Mouse (Mus musculus) splenic B cell, adult 2 months (primary cell): ENCODE results near the gene Efemp2.

Source experiments
- DNase-seq: peaks from one replicate; pipeline ENCODE4 v3.0.0-alpha.2; 2011; ENCODE audit warnings: low read depth, low spot score
- H3K27me3 ChIP-seq: 2 replicates; pipeline ENCODE4 v1.6.1; 2012; ENCODE audit warnings: mild to moderate bottlenecking, low read length, moderate library complexity, mixed read lengths; ENCODE audit not compliant: control insufficient read depth, poor library complexity, insufficient read depth, severe bottlenecking
- H3K36me3 ChIP-seq: 2 replicates; pipeline ENCODE4 v1.6.1; 2012; ENCODE audit warnings: mild to moderate bottlenecking, low read length, moderate library complexity, mixed read lengths; ENCODE audit not compliant: control insufficient read depth, poor library complexity, insufficient read depth, severe bottlenecking

Efemp2 gene

DNA sequence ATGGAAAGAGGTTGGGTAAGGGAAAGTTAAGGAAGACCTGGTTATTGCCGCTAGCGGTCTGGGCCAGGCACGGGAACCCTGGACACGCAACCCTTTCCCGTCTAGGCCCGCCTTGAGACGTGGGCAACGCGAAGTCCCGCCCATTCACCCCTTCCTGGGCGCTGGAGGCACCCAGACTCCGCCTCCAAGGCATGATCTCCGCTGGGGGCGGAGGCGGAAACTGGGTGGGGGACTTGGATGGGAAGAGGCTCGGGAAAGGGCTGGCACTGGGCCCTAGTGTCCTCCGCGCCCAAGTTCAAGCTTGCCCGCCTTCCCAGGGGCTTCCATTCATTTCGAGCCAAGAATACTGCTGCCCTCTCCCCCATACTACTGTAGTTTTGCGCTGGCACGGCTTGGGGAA, at the start of gene Efemp2:
Efemp2 (plus strand) TSS at position 235 of the 400 bp plus-strand sequence.
- Histone ChIP-seq H3K27me3 (no peaks in the 10 kb centered on the region; the same call in 1 of the 2 replicates), H3K36me3 (no peaks in the 10 kb centered on the region)
- no peak for DNase-seq

DNA sequence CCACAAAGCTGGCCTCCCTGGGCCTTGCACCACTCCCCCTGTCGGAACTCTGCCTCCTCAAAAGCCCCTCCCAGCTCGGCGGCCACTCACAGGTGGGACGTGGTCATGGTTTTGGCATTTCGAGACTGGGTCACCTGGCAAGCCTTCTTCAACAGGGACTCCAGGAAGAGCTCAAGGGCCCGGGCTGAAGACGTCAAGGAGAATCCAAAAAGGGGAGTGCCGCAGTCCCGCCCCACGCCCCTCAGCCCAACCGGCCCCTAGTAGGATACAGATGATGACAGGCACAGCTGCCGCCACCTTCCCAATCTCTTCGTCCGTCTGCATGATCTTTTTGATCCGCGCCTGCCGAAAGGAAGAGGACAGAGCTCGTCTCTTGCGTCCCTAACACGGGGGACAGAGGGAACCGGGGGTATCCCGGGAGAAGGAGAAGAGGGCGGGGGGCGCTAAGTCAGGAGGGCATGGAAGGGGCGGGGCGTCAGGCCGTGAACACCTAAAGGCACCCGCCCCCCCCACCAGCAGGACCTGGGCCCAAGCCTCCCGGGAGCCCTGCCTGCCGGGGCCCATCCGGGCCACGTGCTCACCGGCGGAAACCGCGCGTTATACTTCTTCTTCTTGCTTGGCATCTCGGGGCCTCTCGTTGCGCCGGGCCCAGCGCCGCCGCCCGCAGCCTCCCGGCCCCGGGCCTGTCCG, 49.5 kb upstream of the Efemp2 start:
- H3K27me3 ChIP-seq = no peaks in the 10 kb centered on the region
- H3K36me3 ChIP-seq = peaks cover 3% of the 10 kb centered on the region
- no peak for DNase-seq

DNA sequence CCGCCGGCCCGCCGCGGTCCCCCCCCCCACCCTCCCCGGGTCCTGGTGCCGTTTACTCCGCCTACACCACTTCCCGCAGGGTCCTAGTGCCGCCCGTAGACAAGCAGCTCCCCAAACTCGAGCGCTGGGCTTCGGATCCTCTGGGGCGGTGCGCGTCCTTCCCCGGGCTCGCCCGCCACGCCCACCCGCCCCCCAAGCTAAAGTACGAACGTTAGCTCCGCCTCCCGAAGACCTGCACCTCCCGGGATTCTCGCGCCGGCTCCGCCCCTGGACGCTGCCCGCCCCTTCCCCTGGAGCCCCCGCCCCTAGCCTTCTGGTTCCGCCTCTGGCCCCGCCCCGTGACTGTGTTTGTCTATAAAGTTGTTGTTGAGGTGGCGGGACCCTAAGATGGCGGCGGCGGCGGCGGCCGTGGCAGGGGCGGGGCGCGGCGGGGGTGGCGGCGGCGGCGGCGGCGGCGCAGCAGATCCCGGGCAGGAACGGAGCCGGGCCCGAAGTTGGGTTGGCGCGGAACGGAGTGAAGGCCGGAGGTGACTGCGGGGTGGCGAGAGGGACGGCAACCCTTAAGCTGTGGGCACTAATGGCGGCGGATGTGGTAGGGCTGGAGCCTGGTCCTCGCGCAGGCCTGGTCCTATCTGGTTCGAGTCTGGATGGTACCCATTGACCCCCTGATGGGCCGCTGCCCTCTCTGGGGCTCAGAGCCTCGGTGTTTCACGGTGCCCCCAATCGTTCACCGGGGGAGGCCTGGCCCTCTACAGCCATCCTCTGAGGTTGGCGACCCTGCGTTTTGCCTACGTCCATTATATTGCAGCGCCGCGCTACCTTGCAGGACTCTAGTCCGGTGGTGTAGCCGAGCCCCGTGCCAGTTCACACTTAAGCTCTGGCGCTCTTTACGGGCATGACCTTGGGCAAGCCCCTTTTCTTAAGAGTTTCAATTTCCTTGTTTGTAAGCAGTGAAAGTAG, 48.7 kb upstream of the Efemp2 start, which contains the start of the genes Drap1 and AI837181:
Drap1 (minus strand) TSS at position 198 of the 960 bp plus-strand sequence.
AI837181 (plus strand) TSS at position 363 of the 960 bp plus-strand sequence.
- peak; percentile 96 for DNase-seq
- Histone ChIP-seq H3K27me3 (no peaks in the 10 kb centered on the region), H3K36me3 (peaks cover 3% of the 10 kb centered on the region)

DNA sequence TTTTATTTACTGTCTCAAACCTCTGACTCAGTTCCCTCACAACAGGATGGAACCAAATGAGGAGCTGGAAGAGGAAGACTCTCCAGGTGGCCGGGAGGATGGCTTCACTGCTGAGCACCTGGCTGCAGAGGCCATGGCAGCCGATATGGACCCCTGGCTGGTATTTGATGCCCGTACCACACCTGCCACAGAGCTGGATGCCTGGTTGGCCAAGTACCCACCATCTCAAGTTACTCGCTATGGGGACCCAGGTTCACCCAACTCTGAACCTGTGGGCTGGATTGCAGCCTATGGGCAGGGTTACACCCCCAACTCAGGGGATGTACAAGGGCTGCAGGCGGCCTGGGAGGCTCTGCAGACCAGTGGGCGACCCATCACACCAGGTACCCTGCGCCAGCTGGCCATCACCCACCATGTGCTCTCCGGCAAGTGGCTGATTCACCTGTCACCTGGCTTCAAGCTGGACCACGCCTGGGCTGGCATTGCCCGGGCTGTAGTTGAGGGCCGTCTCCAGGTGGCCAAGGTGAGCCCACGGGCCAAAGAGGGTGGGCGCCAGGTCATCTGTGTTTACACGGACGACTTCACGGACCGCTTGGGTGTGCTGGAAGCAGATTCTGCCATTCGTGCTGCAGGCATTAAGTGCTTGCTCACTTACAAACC, 47.7 kb upstream of the Efemp2 start:
- peaks cover 3% of the 10 kb centered on the region for H3K36me3 ChIP-seq
- DNase-seq = no peak
- no peaks in the 10 kb centered on the region for H3K27me3 ChIP-seq

DNA sequence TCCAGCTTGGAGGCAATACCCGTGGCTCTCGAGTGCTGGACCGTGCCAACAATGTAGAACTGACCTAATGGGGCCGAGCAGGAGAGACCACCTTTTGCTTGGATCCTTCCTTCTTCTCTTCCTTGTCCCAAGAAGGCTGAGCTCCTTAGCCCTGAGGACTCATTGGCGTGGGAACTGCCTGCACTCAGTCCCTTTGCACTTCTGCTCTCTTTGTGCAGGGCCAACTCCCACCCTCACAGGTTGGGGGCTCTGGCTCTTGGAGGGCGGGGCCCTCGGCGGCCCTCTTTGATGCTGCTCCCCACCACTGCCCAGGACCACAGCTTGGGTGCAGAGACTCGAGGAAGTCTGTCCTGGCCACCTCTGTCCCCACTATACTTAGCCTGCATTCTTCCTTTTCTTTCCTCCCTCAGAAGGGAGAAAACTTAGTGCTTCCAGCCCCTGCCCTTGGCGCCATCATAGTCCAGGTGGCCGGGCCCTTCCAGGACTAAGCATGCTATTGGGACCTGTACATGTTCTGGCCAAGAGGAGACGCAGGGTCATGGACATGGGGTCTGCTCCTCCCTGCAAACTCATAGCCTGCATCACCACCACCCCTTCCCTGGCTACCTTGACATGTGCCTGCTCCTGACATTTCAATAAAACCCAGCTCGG, 47.0 kb upstream of the Efemp2 start:
- peaks cover 3% of the 10 kb centered on the region for H3K36me3 ChIP-seq
- no peaks in the 10 kb centered on the region for H3K27me3 ChIP-seq
- DNase-seq = no peak

DNA sequence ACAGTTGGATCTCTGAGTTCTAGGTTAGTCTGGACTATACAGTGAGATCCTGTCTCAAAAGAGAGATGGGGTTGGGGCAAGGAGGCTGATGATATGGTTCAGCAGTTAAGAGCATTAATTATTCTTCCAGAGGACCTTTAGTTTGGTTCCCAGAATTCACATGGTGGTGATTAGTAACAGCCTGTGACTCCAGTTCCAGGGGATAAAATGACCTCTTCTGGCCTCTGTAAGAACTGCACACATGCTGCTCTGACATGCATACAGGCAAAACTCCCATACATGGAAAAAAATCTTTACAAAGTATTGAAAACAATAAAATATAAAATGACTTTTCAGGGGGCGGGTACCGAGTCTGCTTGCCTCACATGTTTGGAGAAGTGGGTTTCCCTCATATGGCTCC, 45.7 kb upstream of the Efemp2 start:
- H3K27me3 ChIP-seq = no peaks in the 10 kb centered on the region
- H3K36me3 ChIP-seq = no peaks in the 10 kb centered on the region; the same call in 1 of the 2 replicates
- DNase-seq = peak; percentile 68

DNA sequence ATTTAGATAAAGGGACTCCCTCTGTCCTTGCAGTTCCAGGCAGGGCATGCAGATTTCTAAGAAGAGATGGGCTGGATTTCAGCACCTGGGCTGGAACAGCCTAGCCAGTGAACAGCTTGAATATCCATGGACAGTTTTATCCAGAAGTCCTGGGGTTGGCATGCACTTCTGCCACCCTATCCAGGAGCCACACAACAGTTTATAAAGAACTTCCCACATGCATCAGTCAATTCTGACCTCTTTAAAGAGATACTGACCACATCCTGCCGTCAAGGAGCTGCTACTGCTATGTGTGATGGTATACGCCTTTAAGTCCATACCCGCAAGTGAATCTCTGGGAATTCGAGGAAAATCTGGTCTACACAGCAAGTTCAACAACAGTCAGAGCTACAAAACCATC, 44.5 kb upstream of the Efemp2 start:
- H3K36me3 ChIP-seq = no peaks in the 10 kb centered on the region; the same call in 1 of the 2 replicates

DNA sequence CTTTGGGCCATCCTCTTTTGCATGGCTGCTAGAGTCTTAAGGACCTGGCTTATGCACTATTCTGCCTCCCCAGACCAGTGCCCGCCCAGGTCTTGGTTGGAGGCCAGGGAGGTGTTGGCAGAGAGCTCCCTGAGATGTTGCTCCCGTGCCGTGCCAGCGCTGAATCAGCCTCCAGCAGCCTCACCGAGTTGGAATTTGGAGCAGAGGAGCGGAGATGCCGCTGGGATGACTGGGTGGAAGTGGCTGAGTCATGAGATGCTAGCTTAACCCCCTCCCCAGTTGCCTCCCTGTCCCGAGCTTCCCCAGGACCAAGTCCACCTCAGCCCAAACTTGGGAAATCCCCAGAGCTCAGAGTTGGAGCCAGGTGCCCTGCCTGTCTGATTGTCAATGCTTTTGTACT, 43.9 kb upstream of the Efemp2 start:
- Histone ChIP-seq H3K36me3 (no peaks in the 10 kb centered on the region; the same call in 1 of the 2 replicates), H3K27me3 (no peaks in the 10 kb centered on the region)
- no peak for DNase-seq

More for the DNA sequence above, 44.5 kb upstream of the Efemp2 start:
- no peaks in the 10 kb centered on the region for H3K27me3 ChIP-seq
- DNase-seq = no peak

DNA sequence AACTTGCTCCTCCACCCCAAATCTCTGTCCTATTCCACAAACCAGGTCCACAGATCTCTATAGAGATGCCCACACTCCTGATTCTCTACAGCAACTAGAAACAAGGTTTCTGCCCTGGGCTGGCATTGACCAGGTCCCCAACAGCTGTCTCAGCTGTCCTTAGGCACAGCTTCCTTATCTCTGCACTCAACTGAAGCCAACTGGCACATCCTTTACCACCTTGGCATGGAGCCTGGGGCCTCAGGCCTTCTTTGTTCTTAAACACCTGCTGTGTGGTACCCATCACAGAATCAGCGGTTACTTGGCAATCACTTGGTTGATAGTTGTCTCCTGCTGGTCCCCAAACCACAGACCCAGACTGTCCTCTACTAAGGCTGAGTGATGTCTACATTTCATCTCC, 43.3 kb upstream of the Efemp2 start:
- Histone ChIP-seq H3K27me3 (no peaks in the 10 kb centered on the region), H3K36me3 (no peaks in the 10 kb centered on the region; the same call in 1 of the 2 replicates)
- no peak for DNase-seq

DNA sequence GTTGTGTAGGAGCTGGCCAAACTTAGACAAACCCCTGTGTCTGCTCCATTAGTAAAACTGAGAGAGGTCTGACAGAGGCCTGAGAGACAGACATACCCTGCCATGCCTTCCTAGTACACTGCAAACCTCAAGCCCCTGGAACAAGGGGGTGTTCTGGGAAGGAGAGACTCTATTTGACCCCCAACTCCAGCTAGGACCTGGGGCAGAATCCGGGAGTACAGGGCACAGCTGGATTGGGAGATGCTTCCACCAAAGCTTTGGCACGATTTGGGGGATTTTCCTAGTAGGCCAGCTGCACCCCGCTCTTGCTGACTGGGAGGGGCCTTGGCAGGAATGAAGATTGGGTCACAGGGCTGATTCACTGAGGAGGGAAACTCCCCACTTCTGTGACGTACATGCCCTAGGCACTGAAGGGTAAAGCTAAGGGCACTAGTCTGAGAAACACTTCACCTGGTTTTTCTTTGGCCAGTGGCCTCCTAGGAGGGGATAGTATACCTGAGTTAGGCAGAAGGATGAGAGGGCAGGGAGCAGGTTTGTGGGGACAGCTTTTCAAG, 41.8 kb upstream of the Efemp2 start:
- no peaks in the 10 kb centered on the region for H3K27me3 ChIP-seq
- peak; percentile 43 for DNase-seq
- H3K36me3 ChIP-seq = no peaks in the 10 kb centered on the region; the same call in 1 of the 2 replicates

DNA sequence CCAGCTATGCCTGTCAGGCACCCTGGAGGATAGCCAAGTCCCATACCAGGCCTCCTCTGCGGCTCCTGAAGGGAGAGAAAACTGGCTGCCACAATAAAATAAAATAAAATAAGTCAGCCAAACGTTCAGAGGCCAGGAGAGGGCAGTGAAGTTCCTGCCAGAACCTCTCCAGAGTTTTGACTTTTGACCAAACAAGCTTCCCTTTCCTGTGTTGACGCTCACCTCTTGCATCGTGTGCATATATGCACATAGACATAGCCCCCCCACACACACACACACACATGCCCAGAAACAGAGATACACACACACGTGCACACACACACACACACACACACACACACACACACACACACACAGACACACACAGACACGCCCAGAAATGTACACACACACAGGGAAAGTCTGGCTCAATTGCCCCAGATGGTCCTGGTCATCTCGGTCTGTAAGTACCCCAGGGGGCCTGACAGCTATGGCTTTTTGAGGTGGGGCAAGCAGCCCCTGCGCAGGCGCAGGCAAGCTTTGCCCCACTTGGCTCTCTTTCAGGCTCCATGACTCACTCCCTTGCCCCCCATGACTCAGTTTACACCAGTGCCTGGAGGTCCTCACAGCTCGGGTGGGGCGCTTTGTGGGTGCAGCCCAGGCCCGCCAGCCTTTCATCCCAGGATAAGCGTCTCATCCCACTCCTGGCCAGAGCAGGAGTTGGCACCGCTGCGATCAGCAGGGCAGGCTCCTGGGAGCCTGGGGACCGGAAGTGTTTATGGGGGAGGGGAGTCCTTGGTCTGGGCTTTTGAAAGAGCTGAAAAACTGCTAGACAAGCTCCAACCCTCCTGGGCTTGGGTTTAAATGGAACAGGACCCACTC, 40.5 kb upstream of the Efemp2 start:
- Histone ChIP-seq H3K36me3 (no peaks in the 10 kb centered on the region), H3K27me3 (no peaks in the 10 kb centered on the region)
- DNase-seq = peak; percentile 72

DNA sequence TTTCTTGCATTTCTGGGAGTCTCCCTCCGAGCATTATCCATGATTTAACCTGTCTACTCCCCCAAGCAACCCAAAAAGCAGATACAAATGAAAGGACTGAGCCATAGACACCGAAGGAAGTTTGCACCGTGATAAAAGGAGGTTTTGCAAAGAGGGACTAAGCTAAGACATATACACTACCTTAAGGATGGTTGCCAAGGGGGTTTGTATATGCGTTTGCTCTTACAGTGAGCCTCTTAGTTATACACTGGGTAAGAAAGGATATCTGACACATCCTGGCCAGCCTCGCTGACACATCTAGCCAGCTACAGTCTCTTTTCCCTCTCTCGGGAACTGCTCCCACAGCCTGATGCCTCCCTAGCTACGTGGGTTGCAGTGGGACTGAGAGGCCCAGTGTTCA, 39.8 kb upstream of the Efemp2 start:
- no peaks in the 10 kb centered on the region for H3K27me3 ChIP-seq
- no peak for DNase-seq
- H3K36me3 ChIP-seq = no peaks in the 10 kb centered on the region

DNA sequence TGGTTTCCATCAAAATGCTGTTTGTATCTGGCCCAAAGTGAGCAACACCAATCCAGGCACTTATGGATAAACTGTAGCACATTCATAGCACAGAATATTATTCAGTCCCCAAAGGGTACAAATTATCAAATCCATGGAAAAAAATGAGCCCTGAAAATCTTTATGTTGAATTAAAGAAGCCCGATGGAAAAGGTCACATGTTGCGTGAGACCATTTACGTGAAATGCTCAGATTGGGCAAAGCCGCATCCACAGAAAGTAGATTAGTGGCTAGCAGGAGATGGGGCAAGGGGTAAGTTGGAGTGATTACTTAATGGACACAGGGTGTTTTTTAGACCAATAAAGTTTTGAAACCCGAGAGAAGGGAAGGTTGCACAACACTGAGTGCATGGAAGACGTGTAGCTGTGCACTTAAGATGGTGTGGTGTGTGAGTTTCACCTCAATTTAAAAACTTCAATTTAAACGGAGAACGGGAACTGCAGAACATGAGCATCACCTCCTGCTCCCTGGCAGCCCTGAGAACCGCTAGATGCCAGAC, 29.3 kb upstream of the Efemp2 start:
- Histone ChIP-seq H3K36me3 (no peaks in the 10 kb centered on the region), H3K27me3 (no peaks in the 10 kb centered on the region)
- DNase-seq = no peak
